Mouse (Mus musculus): Measurements from ENCODE around the gene Gm28308.

Gene Gm28308

DNA sequence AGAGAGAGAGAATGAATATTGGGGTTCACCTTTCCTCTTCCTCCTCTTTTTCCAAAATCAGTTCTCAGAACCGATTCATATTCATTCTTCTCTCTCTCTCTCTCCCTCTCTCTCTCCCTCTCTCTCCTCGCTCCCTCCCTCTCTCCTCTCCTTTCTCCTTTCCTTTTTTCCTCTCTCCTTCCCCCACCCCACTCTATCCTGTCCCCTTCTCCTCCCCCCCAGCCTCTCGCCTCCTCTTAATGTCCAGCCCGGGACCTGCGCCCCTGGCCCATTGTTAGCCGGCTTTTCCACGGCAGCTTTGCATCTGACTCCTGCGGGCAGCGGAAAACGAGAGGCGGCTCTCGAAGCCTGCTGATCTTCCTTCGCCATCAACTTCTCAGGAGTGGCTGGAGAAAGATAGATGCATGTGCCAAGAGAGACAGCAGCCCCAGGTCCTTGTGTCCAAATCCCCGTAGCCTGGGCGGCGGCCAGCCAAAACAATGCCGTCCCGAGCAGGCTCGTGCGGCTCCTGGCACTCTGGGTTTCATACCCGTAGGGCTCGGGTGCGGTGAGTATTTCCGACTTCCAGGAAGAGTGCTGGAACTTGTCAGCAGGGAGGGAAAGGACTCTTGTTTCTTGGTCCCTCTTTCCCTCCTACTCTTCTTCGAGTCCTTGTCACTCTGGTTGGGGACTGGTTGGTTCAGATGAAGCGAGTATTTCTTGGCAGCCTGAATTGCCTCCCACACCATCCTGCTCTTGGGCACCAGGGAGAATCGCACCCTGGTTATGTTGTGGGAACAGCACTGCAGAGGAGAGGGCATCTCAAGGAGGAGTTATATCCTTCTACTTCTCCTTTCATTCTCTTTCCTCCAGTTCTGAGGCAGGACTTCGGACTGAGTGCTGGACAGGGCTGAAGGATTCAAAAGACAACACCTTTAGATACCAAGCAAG is 47.4 kb downstream of the Gm28308 start:
- DNase-seq, result no peak

DNA sequence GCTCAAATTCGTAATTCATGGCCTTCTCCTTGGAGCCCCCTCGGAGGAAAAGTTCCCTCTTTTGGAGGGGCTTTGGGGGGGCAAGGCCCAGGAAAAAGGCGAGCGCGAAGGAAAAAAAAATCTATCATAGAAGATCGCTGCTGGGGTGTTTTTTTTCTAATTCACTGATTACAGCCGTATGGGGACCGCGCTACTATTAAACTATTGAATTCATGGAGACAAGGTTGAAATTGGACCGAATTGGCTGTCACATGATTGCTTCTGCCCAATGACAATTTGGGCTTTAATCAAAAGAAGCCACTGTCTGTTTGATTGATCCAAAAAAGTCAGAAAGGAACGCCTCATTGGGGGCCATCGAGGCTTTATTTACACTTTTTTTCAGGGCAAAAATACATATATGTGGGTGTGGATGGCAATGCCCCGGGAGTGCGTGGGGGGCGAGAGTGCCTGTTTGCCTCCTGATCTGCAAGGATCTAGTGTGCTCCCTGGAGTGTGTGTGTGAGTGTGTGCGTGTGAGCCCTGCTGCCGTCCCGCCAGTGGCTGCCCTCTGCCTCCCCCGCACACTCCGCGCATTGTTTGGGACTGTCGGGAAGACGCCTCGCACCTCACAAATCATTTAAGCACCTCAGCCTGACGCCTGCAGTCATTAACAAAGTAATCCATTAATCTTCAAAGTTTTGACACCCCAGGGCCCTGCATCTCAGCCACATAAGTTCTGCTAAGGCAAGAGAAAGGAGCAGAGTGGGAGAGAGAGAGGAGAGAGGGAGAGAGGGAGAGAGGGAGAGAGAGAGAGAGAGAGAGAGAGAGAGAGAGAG is 48.3 kb downstream of the Gm28308 start, which contains the start of gene Hoxa2:
Gene Hoxa2 (minus strand): TSS at position 206 of the 815 bp plus-strand sequence.
- no peak for DNase-seq

DNA sequence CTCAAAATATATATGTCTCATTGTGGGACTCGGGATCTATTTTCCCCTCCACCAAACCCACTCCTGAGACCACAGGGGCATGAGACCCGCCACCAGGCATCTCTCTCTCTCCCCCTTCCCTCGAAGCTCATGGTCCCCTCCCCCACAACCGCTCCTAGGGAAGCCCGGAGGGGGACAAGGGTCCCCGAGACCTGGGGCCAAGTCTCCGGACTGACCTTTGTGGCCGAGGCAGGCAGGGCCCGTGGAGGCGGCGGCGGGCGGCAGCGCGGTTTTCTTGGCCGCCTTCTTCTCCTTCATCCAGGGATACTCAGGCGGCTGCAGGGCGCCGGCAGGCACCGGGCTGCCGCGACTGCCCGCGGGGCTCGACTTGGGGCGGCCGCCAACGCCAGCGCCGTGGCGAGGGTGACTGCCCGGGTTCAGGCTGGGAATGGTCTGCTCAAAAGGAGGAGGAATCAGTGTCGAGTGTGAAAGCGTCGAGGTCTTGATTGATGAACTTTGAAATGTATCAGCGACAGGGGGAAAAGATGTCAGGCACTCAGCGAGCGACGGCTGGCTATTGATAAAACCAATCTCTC is 49.0 kb downstream of the Gm28308 start:
- DNase-seq, result no peak

DNA sequence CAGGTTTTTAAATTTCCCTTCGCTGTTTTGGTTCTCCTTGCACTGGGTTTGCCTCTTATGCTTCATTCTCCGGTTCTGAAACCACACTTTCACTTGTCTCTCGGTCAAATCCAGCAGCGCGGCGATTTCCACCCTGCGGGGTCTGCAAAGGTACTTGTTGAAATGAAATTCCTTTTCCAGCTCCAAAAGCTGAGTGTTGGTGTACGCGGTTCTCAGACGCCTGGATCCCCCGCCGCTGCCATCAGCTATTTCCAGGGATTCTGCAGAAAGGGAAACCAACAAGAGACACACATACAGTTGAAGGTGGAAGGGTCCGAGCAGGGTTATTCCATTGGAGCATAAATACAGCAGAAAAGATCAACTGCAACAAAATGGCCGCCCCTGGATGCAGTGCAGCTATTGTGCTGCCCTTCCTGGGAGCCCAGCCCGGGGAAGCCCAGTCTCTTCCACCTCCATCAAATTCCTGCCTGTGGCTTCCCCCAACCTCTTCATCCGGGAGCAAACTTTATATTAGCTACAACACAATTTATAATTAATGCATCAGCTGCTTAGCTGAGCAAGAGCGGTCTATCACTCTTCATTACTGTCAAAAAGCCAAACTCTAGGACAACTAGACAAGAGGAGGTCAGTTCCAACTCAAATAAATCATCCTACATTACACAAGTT is 49.6 kb downstream of the Gm28308 start:
- no peak for DNase-seq

DNA sequence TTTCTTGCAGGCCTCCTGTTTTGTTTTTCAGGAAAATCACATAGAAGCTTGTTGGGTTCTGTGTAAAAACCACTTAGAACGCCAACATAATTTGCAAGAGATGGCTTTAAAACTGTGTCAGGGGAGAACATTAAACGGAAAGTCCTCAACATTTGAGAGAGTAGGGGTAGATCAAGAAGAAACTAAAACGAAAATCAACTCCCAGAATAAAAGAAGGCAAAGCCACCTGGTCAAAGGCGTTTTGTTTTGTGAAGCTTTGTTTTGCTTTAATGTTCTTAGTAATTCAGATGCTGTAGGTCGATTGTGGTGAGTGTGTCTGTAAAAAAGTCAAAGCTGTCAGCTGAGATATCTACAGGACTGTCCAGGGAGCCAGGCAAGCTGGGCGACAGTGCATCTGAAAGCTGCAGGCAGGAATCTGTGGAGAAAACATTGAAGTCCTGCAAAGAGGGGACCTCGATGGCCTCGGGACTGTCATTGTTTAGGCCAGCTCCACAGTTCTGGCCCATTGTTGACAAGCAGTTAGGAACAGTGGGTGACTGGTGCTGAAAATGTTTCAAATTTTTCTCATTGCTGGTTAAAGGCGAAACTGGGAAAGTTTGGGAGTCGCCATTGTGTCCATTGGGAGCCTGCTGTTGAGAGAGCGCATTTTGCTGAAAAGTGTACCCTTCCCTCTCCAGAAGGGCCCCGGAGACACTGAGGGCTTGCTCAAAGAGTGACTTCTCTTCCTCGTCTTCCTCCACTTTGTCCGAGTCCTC is 50.4 kb downstream of the Gm28308 start:
- no peak for DNase-seq

DNA sequence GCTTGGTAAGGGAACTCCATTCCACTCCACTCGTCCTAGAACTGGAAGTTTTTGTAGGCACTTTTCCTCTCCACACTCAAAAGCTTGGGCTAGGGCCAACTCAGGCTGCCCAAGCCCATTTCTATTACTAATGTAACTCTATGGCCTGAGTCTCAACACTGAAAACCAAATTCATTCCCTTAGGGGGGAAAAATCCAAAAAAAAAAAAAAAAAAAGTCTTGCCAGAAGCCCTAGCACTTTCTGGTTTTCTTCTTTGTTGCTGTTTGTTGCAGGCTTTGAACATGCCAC is 51.1 kb downstream of the Gm28308 start:
- no peak for DNase-seq

DNA sequence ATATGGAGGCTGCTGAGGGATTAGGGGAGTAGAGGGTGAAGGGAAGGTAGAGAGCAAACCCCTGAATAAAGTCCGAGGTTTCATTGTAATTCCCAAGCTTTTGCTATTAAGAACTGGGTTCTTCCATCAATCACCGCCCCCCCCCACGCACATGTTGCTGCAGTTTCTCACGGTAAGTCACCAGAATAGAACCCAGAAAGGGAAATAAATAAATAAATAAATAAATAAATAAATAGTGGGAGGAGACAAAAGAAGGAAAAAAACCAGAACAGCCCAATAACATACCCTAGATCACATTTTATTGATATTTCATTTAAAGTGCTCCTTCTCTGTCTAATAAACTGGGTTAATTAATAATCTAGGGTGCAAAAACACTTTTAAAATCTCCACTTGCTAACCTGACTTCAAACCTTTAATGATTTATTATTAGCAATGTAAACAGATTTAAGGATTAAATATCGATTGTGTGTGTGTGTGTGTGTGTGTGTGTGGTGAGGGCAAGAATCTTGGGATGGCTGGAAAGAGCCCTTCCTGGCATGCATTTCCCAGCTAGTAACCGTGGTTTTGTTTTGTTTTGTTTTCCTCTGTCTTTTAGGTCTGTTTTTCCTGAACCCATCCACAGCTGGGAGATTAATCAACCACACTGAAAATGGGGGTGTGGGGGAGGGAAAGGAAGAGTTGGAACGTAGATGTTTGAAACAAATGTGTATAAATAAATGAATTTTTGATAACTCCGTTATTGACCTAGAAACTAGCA is 51.6 kb downstream of the Gm28308 start:
- DNase-seq, result no peak

DNA sequence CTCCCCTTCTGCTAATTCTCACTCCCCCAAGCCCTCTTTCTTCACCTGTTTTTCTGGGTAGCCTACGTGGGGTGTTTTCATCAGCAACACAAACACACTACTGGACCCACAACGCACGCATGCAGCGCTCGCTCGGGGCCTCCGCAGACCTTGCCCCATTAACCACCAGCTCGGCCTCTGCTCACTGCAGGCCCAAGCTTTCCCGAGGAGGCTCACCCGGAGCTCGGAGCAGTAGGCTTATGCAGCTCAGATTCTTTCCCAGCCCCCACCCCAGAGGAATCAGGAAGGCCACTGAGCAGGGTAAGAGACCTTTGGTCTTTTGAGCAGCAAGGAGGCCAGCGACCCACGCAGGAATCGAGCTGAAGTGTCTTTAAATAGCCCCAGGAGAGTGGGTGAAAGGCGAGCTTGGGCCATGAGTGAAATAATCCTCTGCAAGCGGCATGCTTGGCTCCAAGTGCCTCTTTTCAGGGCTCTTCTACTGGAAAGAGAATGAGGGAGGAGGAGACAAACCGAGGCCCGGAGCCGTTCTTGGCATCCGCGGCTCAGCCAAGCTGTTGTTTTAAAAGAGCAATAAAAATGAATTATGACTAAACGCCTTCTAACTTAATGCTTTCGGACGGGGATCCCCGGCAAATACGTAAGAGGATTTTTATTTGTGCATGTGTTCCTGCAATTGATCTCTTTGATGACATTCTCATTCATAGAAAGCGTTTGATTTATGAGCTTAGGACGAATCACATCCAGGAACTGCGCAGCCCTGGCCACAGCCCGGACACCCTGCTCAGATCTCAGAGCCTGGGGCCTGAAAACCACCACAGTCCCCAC is 52.4 kb downstream of the Gm28308 start:
- no peak for DNase-seq

DNA sequence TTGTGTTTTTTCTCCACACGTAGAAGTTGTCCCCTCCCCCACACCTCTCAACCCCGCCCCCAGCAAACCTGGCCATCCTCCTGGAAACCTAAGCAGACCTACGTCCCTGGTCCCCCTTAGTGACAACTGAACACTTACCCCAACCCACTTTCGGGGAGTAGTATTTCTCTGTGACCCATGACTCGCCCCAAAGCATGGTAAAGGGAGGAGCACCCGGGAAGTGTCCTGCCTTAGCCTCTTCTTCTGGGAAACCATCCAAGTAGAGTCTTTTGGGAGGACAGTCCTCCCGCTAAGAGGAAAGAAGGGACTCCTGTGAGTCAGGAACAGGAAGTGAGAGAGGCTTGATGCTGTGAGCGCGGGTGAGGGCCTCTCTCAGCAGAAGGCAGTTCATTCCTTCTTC is 53.2 kb downstream of the Gm28308 start:
- DNase-seq, result no peak

DNA sequence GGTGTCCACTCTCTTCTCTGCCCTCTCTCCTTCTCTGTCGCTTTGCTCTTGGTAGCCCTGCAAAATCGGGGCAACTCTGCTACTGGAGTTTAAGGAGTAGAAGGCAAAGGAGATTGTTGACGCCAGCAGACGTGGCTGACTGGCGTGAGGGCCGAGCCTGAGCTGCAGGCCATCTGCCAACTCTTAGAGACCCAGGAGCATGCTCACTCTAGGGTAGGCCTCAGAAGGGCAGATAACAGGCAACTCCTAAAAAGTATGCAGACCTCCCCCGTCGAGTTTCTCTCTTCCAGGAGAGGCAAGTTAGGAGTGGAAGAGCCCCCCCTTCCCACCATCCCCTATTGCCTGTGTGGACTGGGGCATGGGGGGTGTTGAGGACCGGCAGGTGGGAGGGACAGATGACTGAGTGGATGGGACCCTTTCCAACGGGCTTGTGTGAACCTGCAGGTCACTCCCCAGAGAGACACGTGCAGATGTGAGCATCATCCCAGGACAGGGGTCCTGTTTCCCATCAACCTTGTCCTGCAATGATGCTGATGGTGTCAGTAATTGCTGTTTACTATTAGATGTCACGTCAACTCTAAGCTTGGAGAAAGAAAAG is 53.9 kb downstream of the Gm28308 start:
- DNase-seq, result no peak

DNA sequence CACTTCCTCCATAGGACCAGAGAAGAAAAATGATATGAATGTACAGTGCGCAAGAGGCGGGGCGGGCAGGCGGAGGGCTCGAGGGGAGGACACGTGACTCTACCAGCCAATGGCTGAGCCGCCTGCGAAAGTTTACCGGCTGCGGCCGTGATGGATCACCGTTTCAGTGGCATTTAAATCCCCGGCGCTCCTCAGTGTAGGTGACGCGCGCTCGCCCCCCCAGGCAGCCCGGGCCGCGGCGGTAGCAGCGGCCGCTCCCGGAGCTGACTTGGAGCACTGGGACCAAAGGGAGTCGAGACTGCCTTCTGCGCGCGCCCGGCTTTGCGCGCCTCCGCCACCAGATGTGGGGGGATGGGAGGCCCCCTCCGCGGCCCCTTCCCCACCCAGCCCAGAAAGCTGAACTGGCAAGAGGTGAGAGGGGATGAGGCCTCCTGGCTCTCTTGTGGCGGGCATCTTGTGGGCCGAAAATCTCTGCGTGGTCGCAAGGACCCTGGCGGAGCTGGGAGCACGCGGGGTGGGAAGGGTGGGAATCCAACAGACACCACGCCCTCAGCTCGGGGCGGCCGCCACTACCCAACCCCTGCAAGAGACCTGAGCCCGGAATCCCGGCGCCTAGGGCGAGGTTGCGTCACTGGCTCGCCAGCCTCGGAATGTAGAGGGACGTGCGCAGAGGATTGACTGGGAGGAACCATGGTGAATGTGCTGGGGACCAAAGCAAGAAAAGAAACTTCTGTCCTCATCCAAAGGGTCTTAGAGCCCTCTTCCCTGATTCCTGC is 54.7 kb downstream of the Gm28308 start, which contains the start of gene Hoxa1:
Gene Hoxa1 (minus strand): TSS at position 42 of the 776 bp plus-strand sequence.
- no peak for DNase-seq

DNA sequence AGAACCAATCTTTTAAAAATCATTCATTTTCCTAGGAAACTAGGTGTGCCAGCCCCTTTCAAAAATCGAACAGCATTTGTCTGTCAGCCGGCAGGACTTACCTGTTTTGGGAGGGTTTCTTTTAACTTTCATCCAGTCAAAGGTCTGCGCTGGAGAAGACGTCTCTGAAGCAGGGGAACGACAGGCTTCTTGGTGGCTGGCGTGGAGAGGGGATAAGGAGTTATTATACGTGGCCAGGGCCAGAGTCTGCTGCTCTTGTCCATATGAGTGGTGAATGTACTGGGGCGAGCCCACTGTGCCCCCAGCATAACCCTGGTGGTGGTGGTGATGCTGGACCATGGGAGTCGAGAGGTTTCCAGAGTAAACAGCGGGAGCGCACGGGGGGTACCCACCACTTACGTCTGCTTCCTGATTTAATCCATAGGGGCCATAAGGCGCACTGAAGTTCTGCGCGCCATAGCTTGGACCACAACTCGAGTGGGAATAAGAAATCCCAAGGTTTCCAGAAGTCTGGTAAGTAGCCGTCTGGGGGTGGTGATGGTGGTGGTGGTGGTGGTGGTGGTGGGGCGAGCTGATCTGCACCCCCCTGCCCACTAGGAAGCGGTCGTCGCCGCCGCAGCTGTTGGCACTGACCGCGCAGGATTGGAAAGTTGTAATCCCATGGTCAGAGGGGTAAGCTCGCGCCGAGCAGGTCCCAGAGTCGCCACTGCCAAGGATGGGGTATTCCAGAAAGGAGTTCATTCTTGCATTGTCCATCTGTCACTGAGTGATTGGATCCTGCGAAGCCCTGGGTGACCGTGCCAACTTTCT is 55.5 kb downstream of the Gm28308 start:
- DNase-seq, result no peak

DNA sequence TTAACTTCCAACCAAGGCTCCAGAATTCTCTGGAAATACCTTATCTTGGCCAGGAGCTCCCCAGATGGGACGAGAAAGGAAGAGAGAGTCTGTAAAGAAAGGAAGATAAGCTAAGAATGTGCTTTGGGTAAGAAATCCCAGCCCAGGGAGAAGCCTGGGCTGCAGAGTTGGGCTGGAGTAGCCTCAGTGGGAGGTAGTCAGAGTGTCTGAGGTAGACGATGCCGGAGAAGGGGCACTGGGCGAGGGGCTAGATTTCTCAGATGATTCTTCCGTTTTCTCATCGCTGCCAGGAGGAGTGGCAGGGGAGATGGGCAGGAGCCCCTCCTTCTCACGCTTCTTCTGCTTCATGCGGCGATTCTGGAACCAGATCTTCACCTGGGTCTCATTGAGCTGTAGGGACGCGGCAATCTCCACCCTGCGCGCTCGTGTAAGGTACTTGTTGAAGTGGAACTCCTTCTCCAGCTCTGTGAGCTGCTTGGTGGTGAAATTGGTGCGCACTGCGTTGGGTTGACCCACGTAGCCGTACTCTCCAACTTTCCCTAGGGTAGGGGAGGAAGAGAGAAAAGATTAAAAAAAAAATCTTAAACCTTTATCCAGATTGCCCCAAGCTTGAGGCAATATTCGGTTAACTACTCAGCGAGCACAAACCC is 56.5 kb downstream of the Gm28308 start:
- DNase-seq, result no peak

DNA sequence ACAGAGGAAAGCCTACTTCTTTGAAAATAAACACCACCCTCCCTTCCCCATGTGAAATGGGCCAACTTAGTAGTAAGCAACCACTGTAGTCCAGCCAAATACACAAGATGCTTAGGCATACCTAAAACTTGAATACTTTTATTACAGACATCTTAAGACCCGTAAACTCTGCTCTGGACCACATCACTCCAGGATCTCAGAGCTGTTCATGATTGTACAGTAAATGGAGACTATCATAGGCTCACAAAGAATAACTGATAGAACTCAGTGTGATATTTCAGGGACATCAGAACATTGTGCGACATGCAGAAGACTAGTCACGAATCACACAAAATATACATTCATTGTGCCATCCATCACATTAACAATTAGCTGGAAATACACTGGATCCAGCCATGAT is 57.7 kb downstream of the Gm28308 start:
- DNase-seq, result no peak

DNA sequence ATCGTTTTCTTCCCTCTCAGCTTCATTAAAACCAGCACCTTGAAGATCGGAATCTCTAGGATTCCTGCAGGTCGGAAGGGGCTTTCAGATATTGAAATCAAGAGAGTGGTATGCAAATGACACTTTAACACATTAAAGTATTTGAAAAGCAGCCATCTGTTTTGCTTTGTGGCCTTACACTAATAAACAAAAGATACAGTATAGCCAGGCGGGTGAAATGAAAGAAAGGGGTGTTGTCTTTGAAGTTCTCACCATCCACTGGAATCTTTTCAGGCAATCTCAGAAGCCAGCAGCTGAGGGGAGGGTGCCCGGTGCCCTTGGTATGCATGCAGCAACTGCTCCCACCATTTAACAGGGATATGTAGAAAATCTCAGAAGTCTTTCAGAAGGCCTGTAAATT is 59.1 kb downstream of the Gm28308 start:
- no peak for DNase-seq

DNA sequence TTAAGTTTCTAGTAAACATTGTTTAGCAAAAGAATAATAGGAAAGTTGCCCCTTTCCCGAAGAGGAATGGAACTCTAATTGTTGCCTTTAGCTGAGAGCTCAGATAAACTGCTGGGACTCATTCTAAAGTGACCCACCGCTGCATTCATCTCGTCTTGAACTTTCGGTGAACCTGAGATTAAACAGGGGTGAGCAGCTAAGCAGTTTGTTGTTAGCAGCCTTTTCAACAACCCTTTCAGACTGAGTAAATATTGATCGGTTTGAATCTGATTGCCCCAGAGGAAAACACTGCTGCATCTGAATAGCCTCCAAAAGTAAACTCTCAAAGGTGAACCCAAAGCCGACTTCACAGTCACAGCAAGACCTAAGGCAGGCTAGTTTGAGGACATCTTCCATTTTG is 59.9 kb downstream of the Gm28308 start:
- DNase-seq, result no peak

DNA sequence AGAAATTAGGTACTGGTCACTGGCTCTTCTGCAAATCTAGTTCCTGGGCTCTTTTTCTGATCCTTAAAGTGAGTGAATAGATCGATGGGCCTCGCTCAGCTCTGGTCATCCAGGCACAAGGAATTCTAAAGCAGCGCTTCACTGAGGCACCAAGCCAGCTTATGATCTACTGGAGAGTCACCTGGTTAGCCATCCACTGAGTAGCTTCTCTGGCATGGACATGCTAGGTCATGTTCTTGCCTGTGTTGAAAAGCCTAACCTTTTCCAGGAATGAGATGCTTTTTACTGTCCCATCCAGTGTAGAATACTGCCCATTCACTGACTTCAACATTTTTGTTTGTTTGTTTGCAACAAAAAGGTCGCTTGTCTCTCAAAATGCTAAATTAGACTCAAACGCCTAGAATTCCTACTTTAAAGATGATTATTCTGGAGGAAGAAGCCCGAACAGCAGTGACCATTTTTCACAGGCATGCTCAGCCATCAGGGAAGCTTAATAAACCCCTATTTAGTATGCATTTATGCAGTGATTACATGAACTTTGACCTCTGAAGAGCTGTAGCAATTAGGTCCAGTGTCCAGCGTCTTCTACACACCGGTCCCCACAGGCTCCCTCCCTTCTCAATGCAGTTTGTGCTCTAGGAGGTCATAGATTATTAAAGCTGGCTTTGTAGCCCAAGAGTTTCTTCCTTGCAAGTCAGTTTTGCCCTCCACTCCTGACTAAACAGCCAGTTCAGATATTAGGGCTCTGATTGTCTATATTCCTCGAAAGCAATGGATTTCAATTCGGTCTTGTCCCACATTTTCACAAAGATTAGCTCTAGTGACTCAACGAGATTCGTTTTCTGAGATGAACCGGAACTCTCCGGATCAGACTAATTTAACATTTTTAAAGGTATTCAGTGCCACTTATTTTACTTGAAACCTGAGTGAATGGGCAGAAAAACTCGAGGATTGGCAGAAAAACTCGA is 60.6 kb downstream of the Gm28308 start:
- no peak for DNase-seq

Measured in cerebellum, adult 11 months (tissue).